In the genomic region with DNA sequence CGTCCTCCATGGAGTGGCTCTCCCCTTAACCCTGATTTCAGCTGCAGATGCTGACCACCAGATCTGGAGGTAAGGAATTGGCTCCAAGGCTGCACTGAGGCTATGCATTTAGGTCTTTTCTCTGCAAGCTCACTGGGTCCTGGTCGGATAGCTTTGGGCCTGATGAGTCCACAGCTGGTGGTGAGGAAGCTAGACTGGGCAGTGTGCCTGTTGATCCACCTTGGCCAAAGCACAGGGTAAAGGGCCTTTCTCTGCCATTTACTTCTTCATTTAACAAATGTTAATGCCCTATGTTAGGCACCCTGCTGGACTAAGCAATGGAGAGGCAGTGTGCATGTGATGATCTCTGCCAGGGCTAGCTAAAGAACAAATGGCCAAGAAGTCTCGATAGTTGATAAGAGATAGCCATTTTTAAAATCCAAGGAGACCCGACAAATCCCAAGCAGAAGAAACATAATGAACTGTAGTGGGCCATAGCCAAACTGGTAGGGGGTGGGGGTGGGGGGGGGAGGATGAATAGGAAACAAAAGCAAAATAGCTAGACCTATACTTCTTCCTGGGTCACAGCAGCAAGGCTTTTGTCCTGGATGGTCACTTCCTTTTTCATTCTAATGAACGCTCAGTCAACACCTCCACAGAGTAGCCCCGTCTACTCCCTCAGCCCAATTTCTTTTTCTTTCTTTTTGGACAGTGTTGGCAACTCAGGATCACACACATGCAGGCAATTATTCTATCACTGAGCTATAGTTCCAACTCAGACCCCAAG, we compare ENCODE assay signal across 19 mouse cellular contexts. TPM values are rescaled to one million over a fixed set of nuclear protein-coding genes. Genes with fewer than 3 reads are reported as not detected.
A peak's percentile ranks its signal among the peaks of the same experiment; 100 is the strongest.
DNase-seq lines count a peak whose midpoint lies in the region; ATAC-seq lines count a peak whose summit lies in the region.
"Had no signal": no experiment of that assay in that cellular context is flagged by ENCODE, and none has a peak within 500 bp of the region (broad histone marks: within the 10 kb centered on the region; RNA-seq: fewer than 3 reads in every experiment).

No protein-coding gene starts in this region.

- peaks cover 89% of the 10 kb centered on the region for H3K4me1 ChIP-seq in liver, embryonic 15.5 days (replicated peaks)
- H3K4me1 ChIP-seq in neural tube, embryonic 15.5 days: peaks cover 8% of the 10 kb centered on the region
- H3K4me1 ChIP-seq: midbrain, embryonic 12.5 days had no signal

- no peaks in the 10 kb centered on the region for H3K27me3 ChIP-seq in liver, embryonic 15.5 days
- H3K27me3 ChIP-seq in neural tube, embryonic 15.5 days (replicated peaks): no peaks in the 10 kb centered on the region
- H3K27me3 ChIP-seq: midbrain, embryonic 12.5 days had no signal

- peaks cover 64% of the 10 kb centered on the region for H3K36me3 ChIP-seq in liver, embryonic 15.5 days (replicated peaks)
- H3K36me3 ChIP-seq in neural tube, embryonic 15.5 days: peaks cover 17% of the 10 kb centered on the region

- no peak for DNase-seq in cerebellum, postnatal 4 days (ENCODE audit: low spot score in 2 of 2)
- peak; percentile 77 for DNase-seq in brain, adult 2 months (ENCODE audit: low read depth, low spot score)
- DNase-seq in cerebellum, postnatal 10 days: peak; percentile 67
- no peak for DNase-seq in gastrocnemius, adult 8-10 months (ENCODE audit: low spot score in 2 of 2)
- DNase-seq in gastrocnemius, postnatal 4 days (ENCODE audit: low spot score in 2 of 2): no peak
- DNase-seq: heart, postnatal 4 days; kidney, adult 2 months; lung, adult 2 months; lung, postnatal 36 days; retina, postnatal 1 day; right cerebral cortex, postnatal 4 days; thymus, postnatal 25 days had no signal

- 80% methylated on average over 6 of the region's 6 CpGs for WGBS in liver, embryonic 15.5 days (ENCODE audit: insufficient replicate concordance)
- 47% methylated on average over 6 of the region's 6 CpGs for WGBS in neural tube, embryonic 15.5 days

- peak; percentile 50 for ATAC-seq in cerebellum, adult (ENCODE audit: insufficient number of reproducible peaks, low FRiP score, low TSS enrichment)
- ATAC-seq in liver, embryonic 15.5 days (ENCODE audit: insufficient read depth): no peak
- no peak for ATAC-seq in neural tube, embryonic 15.5 days (ENCODE audit: low FRiP score)
- ATAC-seq: forebrain, embryonic 16.5 days had no signal

- H3K9ac ChIP-seq in liver, embryonic 15.5 days: peak overlapping the region; percentile 43; the same call in 1 of the 2 replicates
- no peak overlapping the region for H3K9ac ChIP-seq in neural tube, embryonic 15.5 days (replicated peaks)
- H3K9ac ChIP-seq: midbrain, embryonic 12.5 days had no signal

- H3K4me2 ChIP-seq in liver, embryonic 15.5 days: peak overlapping the region; percentile 55
- no peak overlapping the region for H3K4me2 ChIP-seq in neural tube, embryonic 15.5 days
- H3K4me2 ChIP-seq: midbrain, embryonic 12.5 days had no signal

- peak overlapping the region; percentile 89 for H3K27ac ChIP-seq in liver, embryonic 15.5 days (replicated peaks)
- no peak overlapping the region for H3K27ac ChIP-seq in neural tube, embryonic 15.5 days (replicated peaks)
- H3K27ac ChIP-seq: midbrain, embryonic 12.5 days had no signal

- no peak overlapping the region for H3K4me3 ChIP-seq in liver, embryonic 15.5 days (replicated peaks)
- H3K4me3 ChIP-seq in neural tube, embryonic 15.5 days (replicated peaks): no peak overlapping the region
- H3K4me3 ChIP-seq: midbrain, embryonic 12.5 days had no signal

- no peaks in the 10 kb centered on the region for H3K9me3 ChIP-seq in liver, embryonic 15.5 days (replicated peaks)
- H3K9me3 ChIP-seq in neural tube, embryonic 15.5 days (replicated peaks): no peaks in the 10 kb centered on the region
- H3K9me3 ChIP-seq: midbrain, embryonic 12.5 days had no signal

RNA-seq across cellular contexts. Expression of gene Rab43, which starts 16.4 kb away (rescaled TPM):
- polyA plus RNA-seq in liver, embryonic 15.5 days (2015; fragmentation: Nextera tagmentation; extraction: Ambion mirVana): 33.2 and 44.8 TPM in 2 replicates
- 1 to 10 TPM; 3.6 to 5.4 (median 4.5) TPM for total RNA-seq in gastrocnemius, adult 8-10 months (2022)
- 11.5 and 12.5 TPM in 2 replicates for polyA plus RNA-seq in neural tube, embryonic 15.5 days (2015; fragmentation: Nextera tagmentation; extraction: Ambion mirVana)
- total RNA-seq in gastrocnemius, postnatal 4 days (2021): 10 to 100 TPM; 21.4 to 25.1 TPM

RNA-seq across cellular contexts. Expression of gene Gp9, which starts 17.7 kb away (rescaled TPM):
- 26.8 and 29.9 TPM in 2 replicates for polyA plus RNA-seq in liver, embryonic 15.5 days (2015; fragmentation: Nextera tagmentation; extraction: Ambion mirVana)
- not detected for total RNA-seq in gastrocnemius, adult 8-10 months (2022)
- polyA plus RNA-seq in neural tube, embryonic 15.5 days (2015; fragmentation: Nextera tagmentation; extraction: Ambion mirVana): 0.56 and 0.65 TPM in 2 replicates
- under 1 TPM in 1 of 2 experiments, not detected in 1; 0.32 TPM for total RNA-seq in gastrocnemius, postnatal 4 days (2021)
- total RNA-seq: granulocyte monocyte progenitor cell, adult 5-6 weeks had no signal
- polyA plus RNA-seq: testis, adult 2 months had no signal

RNA-seq across cellular contexts. Expression of gene Gm45140, which starts 40.0 kb away (rescaled TPM):
- polyA plus RNA-seq in liver, embryonic 15.5 days (2015; fragmentation: Nextera tagmentation; extraction: Ambion mirVana): 3.0 and 4.1 TPM in 2 replicates
- total RNA-seq in gastrocnemius, adult 8-10 months (2022): 1 to 10 TPM in 1 of 4 experiments, under 1 TPM in 1, not detected in 2; 0.48 to 1.0 TPM
- polyA plus RNA-seq in neural tube, embryonic 15.5 days (2015; fragmentation: Nextera tagmentation; extraction: Ambion mirVana): 1.5 and 2.1 TPM in 2 replicates
- 1 to 10 TPM; 4.1 to 4.2 TPM for total RNA-seq in gastrocnemius, postnatal 4 days (2021)

RNA-seq across cellular contexts. Expression of gene Isy1, which starts 43.0 kb away (rescaled TPM):
- polyA plus RNA-seq in liver, embryonic 15.5 days (2015; fragmentation: Nextera tagmentation; extraction: Ambion mirVana): 21.7 and 24.1 TPM in 2 replicates
- total RNA-seq in gastrocnemius, adult 8-10 months (2022): 10 to 100 TPM; 13.1 to 23.1 (median 18.4) TPM
- polyA plus RNA-seq in neural tube, embryonic 15.5 days (2015; fragmentation: Nextera tagmentation; extraction: Ambion mirVana): 22.6 and 30.8 TPM in 2 replicates
- 10 to 100 TPM; 25.1 to 28.0 TPM for total RNA-seq in gastrocnemius, postnatal 4 days (2021)

RNA-seq across cellular contexts. Expression of gene Cnbp, which starts 55.3 kb away (rescaled TPM):
- 526 and 529 TPM in 2 replicates for polyA plus RNA-seq in liver, embryonic 15.5 days (2015; fragmentation: Nextera tagmentation; extraction: Ambion mirVana)
- total RNA-seq in gastrocnemius, adult 8-10 months (2022): 100 to 1,000 TPM; 567 to 637 (median 580) TPM
- polyA plus RNA-seq in neural tube, embryonic 15.5 days (2015; fragmentation: Nextera tagmentation; extraction: Ambion mirVana): 511 and 660 TPM in 2 replicates
- 100 to 1,000 TPM; 469 to 478 TPM for total RNA-seq in gastrocnemius, postnatal 4 days (2021)

Comparison
In these comparisons a context has a peak if more than half of its experiments do, and no peak if none do; other contexts are left out.
1. DNase-seq: peak in brain, adult 2 months (single experiment) and cerebellum, postnatal 10 days (2 of 2); none in cerebellum, postnatal 4 days (0 of 2), gastrocnemius, adult 8-10 months (0 of 2) and gastrocnemius, postnatal 4 days (0 of 2).